Mouse (Mus musculus) forelimb bud, embryonic 11.5 days (tissue): ENCODE results near the gene Acot5.
"Not testable (repeated sequence)": the region's sequence is repeated elsewhere in the genome, so short reads cannot be mapped to it uniquely, and the experiment has no call there.

Source experiments
- DNase-seq: peaks from one replicate; pipeline ENCODE4 v3.0.0-alpha.2; 2012; ENCODE audit warnings: low read depth, low spot score

Gene Acot5

DNA sequence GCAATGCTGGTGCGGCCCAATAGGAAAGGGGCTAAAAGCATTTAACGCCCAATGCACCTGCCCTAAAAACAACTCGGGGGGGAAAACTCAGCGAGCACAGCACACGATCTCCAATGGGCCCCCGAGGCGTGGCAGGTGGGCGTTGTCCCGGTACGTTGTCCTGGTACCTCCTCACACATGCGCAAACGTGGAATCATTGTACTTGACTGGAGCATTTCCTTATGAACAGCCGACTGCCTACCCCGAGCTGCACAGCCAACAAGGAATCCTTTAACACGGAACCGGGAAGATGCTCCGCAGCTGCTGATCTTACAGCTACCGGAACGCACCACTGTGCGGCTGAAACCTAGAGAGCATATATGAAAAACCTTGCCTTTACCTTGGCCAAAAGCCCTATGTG lies 6.8 kb upstream of the Acot5 start:
- DNase-seq, result no peak

DNA sequence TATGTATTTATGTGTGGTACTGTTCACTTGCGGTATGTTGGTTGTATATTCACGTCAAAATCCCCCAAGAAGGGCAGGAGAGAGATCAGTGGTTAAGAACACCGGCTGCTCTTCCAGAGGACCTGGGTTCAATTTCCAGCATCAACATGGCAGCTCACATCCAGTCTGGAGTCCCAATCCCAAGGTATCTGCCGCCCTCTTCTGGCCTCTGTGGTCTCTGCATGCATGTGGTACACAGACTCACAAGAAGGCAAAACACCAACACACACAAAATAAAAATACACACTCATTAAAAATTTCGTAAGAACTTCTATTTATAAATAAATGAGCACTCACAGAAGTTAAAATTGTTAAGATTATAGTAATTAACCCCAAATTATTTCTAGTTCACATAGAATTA lies 5.9 kb upstream of the Acot5 start:
- no peak for DNase-seq

DNA sequence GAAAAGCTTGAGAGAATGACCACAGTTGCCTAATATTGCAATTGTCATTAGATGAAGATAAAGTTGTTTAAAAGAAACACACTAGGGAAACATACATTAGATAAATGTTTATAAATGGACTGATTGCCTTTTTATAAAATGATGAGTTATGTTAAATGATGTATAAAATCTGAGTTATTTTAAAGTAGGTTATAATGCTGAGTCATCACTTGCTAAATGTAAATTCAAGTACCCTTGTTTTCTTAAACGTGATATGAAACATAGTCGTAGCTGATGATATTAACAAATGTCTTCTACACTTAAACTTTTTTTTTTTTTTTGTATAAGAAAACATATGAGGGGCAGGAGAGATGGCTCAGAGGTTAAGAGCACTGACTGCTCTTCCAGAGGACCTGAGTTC lies 5.3 kb upstream of the Acot5 start:
- DNase-seq, result no peak

DNA sequence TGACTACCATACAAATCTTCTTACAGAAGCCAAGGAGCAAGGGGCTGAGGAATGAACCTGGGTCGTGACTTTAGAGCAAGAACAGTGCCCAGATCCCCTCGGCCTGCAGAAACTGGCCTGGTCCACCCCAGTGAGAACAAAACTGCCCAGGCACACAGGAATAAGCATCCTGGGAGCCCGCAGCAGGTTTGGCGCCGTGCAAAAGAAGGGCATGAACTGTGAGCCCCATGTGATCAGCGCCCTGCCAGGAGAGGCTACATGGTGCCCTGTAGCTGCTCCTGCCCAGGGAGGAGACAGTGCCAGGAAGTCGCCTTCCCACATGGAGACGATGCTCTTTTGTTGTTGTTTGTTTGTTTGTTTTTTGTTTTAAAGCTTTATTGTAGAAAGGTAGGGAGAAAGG lies 4.5 kb upstream of the Acot5 start:
- DNase-seq, result no peak

DNA sequence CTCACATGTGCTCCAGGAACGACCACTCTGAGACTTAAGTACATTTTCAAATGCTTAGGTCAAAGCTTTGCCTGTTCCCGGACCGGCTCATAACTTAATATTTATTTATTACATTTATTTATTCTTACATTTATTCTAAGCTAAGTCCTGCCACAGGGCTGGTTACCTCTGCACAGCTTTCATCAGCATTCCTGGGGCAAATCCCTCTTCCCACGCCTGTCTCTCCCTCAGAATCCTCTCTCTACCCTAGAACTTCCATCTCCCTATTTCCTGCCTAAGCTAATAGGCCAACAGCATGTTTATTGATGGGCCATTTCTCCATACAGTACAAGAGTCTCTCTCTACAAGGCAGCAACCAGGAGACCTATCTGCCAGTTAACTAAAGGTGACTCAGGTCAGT lies 1.4 kb upstream of the Acot5 start:
- DNase-seq, result no peak

DNA sequence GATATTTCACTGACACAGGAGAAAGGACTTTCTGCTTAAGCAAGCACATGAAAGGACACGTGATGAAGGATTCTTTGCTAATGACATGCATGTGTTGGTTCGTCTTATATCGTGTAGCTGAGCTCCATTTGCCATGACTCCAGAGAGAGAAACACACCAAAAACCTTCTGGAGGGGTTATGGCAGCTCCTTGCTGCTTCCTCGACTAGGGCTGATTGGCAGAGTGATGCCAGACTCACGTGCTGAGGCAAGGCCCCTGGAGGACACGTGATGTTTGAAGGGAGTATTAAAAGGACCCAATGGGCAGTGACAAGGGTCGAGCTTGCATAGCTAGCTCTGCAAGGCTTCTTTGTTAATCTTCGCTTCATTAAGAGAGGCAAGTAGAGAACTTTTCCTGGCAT lies 829 bp upstream of the Acot5 start:
- DNase-seq, result no peak

DNA sequence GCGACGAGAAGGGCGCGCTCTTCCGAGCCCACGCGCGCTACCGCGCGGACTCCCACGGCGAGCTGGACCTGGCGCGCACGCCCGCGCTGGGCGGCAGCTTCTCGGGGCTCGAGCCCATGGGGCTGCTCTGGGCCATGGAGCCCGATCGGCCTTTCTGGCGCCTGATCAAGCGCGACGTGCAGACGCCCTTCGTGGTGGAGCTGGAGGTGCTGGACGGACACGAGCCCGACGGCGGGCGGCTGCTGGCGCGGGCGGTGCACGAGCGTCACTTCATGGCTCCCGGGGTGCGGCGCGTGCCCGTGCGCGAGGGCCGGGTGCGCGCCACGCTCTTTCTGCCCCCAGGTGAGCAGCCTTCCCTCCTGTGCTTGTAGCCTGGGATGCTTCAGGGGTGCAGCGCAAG lies 457 bp downstream of the Acot5 start:
- DNase-seq, result not testable (repeated sequence)

DNA sequence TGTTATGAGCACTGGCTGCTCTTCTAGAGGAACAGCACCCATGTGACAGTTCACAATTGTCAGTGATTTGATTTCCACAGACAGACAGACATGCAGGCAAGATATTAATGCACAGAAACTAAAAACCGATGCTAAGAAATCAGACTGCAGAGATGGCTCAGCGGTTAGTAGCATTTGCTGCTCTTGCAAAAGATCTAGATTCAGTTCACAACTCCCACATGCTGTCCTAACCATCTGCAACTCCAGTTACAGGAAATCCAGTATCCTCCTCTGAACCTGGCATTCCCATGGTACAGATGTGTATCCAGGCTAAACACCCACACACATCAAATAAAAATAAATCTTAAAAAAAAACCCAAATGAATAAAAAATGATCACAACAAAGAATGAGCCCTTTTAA lies 2.6 kb downstream of the Acot5 start:
- no peak for DNase-seq

DNA sequence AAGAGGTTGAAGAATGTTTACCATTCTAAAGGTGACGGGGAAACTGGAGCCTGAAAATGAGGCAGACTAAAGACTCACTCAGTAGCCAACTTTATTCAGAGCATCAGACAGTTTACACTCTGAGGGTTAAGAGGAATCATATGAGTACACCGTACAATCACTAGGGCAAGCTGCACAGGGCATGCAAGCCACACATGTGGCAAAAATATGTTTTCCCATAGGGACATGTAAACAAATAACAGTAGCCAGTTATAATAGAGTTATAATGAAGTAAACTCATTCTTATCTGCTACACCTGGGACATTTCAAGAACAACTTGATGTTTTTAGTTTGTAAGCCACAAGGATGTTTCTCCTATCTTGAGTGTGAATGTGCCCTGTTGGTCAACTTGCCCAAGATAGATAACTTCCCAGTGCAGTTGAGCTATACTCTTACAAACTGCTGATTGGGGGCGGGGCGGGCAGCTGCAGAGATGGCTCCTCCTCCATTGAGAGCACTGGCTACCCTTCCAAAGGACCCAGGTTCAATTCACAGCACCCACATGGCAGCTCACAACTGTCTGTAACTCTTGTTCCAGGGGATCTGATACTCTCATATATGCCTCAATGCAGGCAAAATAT lies 8.4 kb downstream of the Acot5 start:
- no peak for DNase-seq

DNA sequence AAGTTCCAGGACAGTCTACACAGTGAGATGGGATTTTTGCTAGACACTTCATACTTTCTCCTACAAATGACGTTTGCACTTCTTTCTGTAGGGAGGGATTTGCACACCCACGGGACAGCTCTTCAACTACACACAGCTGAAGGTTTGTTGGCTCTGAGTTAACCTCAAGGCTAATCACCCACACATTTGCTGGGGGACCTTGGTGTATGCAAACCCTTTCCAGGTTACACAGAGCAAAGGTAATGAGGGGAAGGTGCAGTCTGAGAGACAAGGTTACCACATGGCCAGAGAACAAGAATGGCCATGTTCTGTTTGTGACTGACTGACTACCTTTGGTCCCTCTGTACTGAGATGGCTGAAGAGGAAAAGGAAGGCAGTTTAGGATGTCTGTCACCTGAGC lies 14.7 kb downstream of the Acot5 start:
- DNase-seq, result no peak

DNA sequence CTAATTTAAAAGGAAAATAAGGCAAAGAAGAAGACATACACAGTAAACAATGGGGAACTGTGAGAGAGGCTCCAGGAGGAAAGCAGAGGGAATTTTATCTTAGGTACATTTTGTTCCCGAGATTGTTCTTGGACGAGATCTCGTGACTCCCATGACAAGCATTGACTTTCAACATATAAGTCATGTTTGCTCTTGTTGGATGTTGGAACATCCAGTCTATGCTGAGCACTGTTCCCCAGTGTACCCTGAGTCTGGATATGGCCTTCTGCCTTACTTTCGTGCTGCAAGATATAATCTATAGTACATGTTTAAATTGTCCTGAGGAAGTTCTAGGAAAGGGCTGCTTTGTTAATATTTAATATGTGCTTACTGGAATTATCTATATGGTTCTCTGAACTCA lies 15.5 kb downstream of the Acot5 start:
- DNase-seq, result no peak

DNA sequence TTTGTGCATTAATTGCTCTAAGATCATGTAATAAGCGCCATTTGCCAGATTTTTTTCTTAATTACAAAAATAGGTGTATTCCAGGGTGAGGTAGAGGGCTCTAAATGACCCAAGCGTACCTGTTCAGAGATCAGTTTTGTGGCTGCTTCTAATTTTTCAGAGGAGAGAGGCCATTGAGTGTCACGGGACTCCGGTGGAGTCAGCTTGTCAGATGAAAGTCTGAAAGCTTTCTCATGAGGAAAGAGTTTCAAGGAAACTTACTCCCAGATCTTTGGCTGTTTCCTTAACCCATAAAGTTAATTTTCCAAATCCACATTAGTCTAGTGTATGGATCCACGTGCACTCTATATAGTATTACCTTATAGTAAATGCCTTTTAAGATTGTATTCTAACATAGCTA lies 25.5 kb downstream of the Acot5 start:
- not testable (repeated sequence) for DNase-seq

DNA sequence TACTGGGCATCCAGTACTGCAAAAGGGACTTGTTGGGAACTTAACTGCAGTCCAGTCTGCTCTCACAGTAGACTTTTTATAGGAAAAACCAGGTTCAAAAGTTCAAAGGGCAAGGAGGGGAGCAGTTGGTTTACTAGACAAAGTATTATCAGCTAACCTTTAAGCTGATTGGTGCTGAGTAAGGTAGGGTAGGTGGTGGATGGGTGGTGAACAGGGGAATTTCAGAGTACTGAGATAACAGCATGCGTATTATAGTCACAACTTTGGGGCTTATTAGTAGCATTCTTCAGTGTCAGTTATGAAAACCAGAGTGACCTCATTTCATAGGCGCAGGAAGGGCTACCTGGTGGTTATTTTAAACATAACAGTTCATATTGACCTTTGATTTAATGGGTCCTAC lies 30.5 kb downstream of the Acot5 start:
- no peak for DNase-seq

DNA sequence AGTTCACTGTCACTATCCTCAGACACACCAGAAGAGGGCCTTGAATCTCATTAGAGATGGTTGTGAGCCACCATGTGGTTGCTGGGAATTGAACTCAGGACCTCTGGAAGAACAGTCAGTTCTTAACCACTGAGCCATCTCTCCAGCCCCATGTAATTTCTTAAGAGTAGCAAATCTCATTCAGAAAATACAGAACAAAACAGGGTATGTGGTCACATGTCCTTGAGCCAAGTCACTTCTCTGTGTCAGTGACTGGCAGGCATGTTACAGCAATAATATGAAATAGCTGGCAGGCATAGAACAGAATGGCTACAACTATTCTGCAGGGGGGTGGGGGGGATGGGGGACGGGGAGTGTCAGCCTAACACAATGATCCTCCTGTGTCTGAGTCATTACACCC lies 30.9 kb downstream of the Acot5 start:
- DNase-seq, result no peak

DNA sequence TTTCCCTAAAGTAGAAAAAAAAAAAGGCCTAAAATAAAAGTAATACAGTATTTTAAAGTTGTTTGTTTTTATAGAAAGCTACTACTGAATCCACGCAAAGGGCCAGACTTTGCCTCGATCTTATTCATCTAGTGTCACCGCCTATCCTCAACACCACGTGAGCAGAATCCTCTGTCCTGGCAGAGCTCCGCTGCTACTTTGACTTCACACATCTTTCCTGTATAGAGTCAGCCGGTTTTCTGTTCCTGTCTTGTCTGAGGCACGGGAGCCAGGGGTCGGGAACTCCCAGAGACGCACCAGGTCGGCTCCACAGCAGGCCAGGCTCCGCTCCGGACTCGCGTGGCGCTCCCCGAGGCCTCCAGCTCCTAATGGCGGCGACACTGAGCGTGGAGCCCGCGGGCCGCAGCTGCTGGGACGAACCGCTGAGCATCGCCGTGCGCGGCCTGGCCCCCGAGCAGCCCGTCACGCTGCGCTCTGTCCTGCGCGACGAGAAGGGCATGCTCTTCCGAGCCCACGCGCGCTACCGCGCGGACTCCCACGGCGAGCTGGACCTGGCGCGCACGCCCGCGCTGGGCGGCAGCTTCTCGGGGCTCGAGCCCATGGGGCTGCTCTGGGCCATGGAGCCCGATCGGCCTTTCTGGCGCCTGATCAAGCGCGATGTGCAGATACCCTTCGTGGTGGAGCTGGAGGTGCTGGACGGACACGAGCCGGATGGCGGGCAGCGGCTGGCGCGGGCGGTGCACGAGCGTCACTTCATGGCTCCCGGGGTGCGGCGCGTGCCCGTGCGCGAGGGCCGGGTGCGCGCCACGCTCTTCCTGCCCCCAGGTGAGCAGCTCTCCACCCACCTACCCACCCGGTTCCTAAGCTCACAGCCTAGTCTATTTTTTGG lies 31.7 kb downstream of the Acot5 start, which contains the start of gene Acot6:
Acot6 (plus strand) TSS at position 51 of the 889 bp plus-strand sequence.
- peak; percentile 18 for DNase-seq

DNA sequence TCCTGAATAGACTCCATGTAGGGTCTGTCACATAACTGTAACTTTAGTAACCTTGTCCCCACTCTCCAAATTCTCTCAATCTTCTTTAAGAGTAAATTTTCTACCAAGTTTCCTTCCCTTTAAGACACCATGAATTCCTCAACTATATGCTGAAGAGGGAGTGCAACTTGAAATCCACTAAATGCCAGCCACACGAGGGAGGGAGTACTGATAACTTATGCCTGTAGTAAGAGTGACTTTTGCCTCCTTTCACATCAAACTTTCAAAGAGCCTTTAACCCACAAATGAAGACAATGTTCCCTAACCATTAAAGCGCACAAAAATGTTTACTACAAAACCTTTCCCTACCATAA lies 32.3 kb downstream of the Acot5 start:
- no peak for DNase-seq

DNA sequence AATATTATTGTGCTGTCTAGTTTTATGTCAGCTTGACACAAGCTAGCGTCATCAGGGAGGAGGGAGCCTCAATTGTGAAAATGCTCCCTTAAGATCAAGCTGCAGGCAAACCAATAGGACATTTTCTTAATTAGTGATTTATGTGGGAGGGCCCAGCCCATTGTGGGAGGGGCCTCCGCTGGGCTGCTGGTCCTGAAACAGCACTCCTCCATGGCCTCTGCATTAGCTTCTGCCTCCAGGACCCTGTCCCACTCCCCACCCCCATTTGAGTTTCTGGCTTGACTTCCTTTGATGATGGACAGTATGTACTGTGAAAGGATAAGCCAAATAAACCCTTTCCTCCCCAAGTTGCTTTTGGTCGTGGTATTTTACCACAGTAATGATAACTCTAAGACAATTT lies 37.9 kb downstream of the Acot5 start:
- no peak for DNase-seq

DNA sequence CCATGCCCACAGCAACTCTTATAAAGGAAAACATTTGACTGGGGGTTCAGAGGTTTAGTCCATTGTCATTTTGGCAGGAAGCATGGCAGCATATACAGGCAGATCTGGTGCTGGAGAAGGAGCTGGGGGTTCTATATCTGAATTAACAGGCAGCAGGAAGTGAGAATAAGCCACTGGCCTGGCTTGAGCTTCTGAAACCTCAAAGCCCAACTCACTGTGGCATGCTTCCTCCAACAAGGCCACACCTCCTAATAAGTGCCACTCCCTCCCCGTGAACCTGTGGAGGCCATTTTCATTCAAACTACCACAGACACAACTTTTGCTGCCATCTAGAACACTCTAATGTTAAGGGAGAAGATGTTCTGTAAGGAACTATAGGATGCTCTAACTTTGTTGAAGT lies 38.6 kb downstream of the Acot5 start:
- DNase-seq, result no peak

DNA sequence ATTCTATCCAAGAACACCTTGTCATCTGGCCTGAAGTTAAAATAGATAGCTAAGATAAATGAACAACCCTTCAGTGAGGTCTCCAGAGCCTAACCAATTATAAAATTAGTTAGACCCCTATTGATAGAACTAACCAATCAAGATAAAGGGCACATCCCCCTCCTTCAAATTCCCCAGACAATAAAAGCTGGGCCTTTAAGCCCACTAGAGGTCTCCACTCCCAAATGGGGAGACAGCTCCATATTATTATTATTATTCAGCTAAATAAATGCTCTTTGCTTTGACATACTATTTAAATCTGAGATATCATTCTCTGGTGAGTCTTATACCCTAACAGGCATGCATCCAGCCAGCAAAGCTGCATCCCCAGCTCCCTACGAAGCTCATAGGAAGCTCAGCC lies 40.8 kb downstream of the Acot5 start:
- DNase-seq, result no peak

DNA sequence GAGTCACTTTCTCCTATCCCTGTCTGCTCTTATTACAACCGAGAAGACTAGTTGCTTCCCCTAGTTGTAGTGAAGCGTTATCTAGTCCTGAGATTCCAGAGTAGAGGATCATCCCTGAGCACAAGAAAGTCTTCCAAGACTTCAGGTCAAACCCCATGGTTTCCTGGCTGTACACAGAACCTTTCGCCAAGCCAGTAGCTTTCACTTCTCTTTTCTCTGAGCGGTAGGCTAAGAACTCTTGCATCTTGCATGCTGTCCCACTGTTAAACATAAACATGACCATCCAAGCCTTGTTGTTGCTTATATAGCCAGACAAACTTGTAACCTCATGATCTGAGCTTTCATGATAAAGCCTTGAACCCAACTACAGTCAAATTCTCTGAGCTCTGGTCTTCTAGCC lies 41.7 kb downstream of the Acot5 start:
- DNase-seq, result no peak

DNA sequence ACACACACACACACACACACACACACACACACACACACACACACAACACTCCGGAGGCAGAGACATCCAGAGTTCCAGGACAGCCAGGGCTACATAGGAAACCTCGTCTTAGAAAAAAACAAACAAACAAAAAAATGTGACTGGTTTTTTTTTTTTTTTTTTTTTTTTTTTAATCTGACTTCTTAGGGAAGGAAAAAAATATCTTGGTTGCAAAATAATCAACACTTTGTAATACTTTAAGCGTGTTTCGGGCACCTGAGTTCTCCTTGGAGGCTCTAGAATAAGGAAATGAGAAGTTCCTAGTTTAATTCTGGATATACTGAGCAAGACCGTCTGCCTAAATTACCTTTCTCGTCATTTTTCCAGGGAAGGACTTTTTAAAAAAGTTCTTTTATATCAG lies 44.6 kb downstream of the Acot5 start:
- DNase-seq, result peak; percentile 5

DNA sequence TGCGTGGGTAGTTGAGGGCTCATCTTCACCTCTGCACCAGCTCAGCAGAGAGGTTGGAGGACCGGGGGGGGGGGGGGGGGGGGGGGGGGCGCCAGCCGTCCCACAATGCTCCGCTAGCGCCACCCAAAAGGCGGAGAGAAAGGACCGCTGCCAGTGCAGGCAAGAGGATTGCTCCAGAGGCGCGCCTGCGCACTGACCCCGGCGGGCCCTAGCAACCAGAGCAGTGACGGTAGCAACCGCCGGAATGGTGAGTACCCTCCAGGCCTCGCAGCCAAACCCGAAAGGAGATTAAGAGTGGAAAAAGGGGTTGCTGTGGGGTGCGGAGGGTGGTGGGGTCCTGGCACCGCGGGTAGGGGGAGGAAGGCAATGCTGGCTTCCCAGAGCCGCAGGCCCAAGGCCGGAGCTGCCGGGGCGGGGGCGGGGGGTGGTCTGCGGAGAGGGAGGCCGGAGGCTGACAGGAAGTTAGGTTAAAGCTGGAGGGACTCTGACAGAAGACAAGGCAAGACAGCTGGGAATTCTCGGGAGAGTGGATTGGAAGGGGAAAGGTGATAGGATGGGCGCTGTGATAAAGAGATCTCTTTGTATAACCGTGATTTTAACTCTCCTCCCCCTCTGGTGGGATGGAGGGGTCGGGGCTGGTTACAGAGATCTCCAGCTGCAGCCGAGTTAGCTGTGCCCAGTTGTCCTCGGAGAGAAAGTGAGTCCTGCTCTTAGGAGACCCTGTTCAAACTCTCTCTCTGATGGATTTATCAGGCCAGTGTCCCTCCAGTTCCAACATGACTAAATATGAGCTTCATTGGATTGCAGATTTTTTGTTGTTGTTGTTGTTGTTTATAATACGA lies 45.2 kb downstream of the Acot5 start, which contains the start of gene Dnal1:
Dnal1 (plus strand) TSS at position 214 of the 842 bp plus-strand sequence.
- peak; percentile 92 for DNase-seq
